Mouse (Mus musculus): ENCODE data around the gene Pnp2. TPM values are rescaled to one million over a fixed set of nuclear protein-coding genes. Genes with fewer than 3 reads are reported as not detected.
"Not testable (repeated sequence)": the region's sequence is repeated elsewhere in the genome, so short reads cannot be mapped to it uniquely, and the experiment has no call there.

The Pnp2 gene
- total and polyA plus RNA-seq, 2 experiments from 2014 or later, result 1.1 to 1.4 TPM

- no peak for TF ChIP-seq CTCF (IDR thresholded peaks at IDR 0.05)
- no peak overlapping the region for H3K4me3 ChIP-seq (ENCODE audit: low read depth, low read length)
- WGBS, result 39% methylated on average over 4 of the region's 4 CpGs
- no peaks in the 10 kb centered on the region for H3K9me3 ChIP-seq (ENCODE audit: low read length)
- H3K36me3 ChIP-seq (ENCODE audit: insufficient read depth, low read length), result no peaks in the 10 kb centered on the region
- no peak overlapping the region for H3K27ac ChIP-seq (ENCODE audit: low read depth, low read length)
- ATAC-seq (ENCODE audit: low FRiP score) (no peak), DNase-seq (ENCODE audit: low spot score) (no peak)
- H3K4me2 ChIP-seq (ENCODE audit: low read depth, low read length, poor library complexity, severe bottlenecking), result no peak overlapping the region
- H3K4me1 ChIP-seq (ENCODE audit: insufficient read depth, low read length), result no peaks in the 10 kb centered on the region; the same call in 1 of the 2 replicates
- no peaks in the 10 kb centered on the region for H3K27me3 ChIP-seq (ENCODE audit: insufficient read depth, low read length)
- H3K9ac ChIP-seq (replicated peaks; ENCODE audit: low read length, poor library complexity, severe bottlenecking), result no peak overlapping the region
These were observed 17.9 kb downstream of the Pnp2 start for GRCm38 (mm10) chr14:50973700-50974099.

DNA sequence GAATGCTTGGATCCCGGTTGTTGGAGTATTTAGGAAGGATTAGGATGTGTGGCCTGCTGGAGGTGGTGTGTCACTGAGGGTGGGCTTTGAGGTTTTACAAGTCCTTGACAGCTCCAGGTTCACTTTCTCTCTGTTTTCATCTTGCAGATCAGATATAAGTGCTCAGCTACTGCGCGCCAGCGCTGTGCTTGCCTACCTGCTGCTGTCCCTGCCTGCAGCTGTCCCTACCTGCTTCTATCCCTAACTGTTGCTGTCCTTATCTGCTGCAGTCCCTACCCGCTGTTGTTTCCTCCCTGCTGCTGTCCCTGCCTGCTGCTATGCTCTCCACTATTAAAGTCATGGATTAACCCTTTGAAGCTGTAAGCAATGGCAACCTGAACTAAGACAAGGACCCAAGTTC, 19.2 kb downstream of the Pnp2 start:
- H3K4me3 ChIP-seq (ENCODE audit: low read depth, low read length), result no peak overlapping the region
- H3K4me2 ChIP-seq (ENCODE audit: low read depth, low read length, poor library complexity, severe bottlenecking), result no peak overlapping the region
- H3K4me1 ChIP-seq (ENCODE audit: insufficient read depth, low read length), result no peaks in the 10 kb centered on the region; the same call in 1 of the 2 replicates
- no peaks in the 10 kb centered on the region for H3K9me3 ChIP-seq (ENCODE audit: low read length)
- no peaks in the 10 kb centered on the region for H3K27me3 ChIP-seq (ENCODE audit: insufficient read depth, low read length)
- H3K36me3 ChIP-seq (ENCODE audit: insufficient read depth, low read length), result no peaks in the 10 kb centered on the region
- no peak for DNase-seq (ENCODE audit: low spot score)
- no peak overlapping the region for H3K9ac ChIP-seq (replicated peaks; ENCODE audit: low read length, poor library complexity, severe bottlenecking)
- no peak for ATAC-seq (ENCODE audit: low FRiP score)
- no peak overlapping the region for H3K27ac ChIP-seq (ENCODE audit: low read depth, low read length)
- 47% methylated on average over 5 of the region's 5 CpGs for WGBS
- no peak for TF ChIP-seq CTCF (IDR thresholded peaks at IDR 0.05)

DNA sequence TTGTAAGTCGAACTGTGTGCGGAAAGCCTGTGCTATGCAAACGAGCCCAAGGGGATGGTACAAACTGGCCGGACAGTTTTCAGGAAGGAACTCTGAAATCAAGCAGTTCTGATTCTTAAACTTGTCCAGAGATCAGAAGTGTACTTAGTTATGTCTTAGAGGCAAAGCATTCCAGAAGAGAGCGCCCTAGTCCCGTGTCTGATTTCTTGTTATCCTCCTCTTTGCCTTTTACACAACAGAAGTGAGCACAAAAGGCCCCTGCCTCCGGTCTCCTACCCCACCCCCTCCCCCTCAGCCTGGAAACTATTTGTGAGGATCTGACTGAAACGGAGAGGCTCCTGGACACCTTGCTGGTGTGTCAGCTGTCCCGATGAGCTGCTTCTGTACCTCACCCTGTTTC, 20.9 kb downstream of the Pnp2 start:
- Histone ChIP-seq H3K9ac (replicated peaks; ENCODE audit: low read length, poor library complexity, severe bottlenecking) (no peak overlapping the region), H3K4me2 (ENCODE audit: low read depth, low read length, poor library complexity, severe bottlenecking) (no peak overlapping the region), H3K36me3 (ENCODE audit: insufficient read depth, low read length) (no peaks in the 10 kb centered on the region), H3K27ac (ENCODE audit: low read depth, low read length) (no peak overlapping the region), H3K27me3 (ENCODE audit: insufficient read depth, low read length) (no peaks in the 10 kb centered on the region), H3K4me3 (ENCODE audit: low read depth, low read length) (no peak overlapping the region), H3K9me3 (ENCODE audit: low read length) (no peaks in the 10 kb centered on the region), H3K4me1 (ENCODE audit: insufficient read depth, low read length) (no peaks in the 10 kb centered on the region; the same call in 1 of the 2 replicates)
- 13% methylated on average over 9 of the region's 9 CpGs for WGBS
- ATAC-seq (ENCODE audit: low FRiP score) (no peak), DNase-seq (ENCODE audit: low spot score) (peak; percentile 21)
- TF ChIP-seq CTCF (IDR thresholded peaks at IDR 0.05), result peak; percentile 42

DNA sequence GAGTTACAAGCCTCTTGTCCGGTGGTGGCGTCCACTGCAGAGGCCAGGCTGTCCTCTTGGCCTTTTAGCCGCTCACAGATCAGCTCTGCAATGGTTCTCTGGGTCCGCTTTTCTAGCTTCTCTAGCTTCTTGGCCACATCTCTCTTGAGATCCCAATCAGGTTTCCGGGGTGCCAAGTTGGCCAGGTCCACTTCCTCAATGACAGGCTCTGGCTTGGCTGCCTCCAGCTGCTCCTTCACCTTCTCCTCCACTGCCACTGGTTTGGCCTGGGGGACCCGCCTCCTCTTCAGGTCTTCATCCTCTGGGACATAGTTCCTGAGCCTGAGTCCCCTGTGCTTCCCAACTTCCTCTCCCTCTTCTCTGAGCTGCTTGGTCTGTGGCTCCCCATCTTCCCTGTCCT, 22.7 kb downstream of the Pnp2 start:
- H3K4me1 ChIP-seq (ENCODE audit: insufficient read depth, low read length); H3K4me3 ChIP-seq (ENCODE audit: low read depth, low read length); DNase-seq (ENCODE audit: low spot score); H3K27ac ChIP-seq (ENCODE audit: low read depth, low read length); H3K9me3 ChIP-seq (ENCODE audit: low read length); H3K36me3 ChIP-seq (ENCODE audit: insufficient read depth, low read length); ATAC-seq (ENCODE audit: low FRiP score); H3K27me3 ChIP-seq (ENCODE audit: insufficient read depth, low read length); H3K9ac ChIP-seq (replicated peaks; ENCODE audit: low read length, poor library complexity, severe bottlenecking); H3K4me2 ChIP-seq (ENCODE audit: low read depth, low read length, poor library complexity, severe bottlenecking): not testable (repeated sequence)
- 94% methylated on average over 6 of the region's 6 CpGs for WGBS

GRCm38 (mm10) chr14:50979631-50980030, 23.8 kb downstream of the Pnp2 start:
- no peak for DNase-seq (ENCODE audit: low spot score)
- Histone ChIP-seq H3K27ac (ENCODE audit: low read depth, low read length) (no peak overlapping the region), H3K9ac (replicated peaks; ENCODE audit: low read length, poor library complexity, severe bottlenecking) (no peak overlapping the region), H3K27me3 (ENCODE audit: insufficient read depth, low read length) (no peaks in the 10 kb centered on the region), H3K4me3 (ENCODE audit: low read depth, low read length) (no peak overlapping the region), H3K9me3 (ENCODE audit: low read length) (no peaks in the 10 kb centered on the region), H3K4me2 (ENCODE audit: low read depth, low read length, poor library complexity, severe bottlenecking) (no peak overlapping the region), H3K4me1 (ENCODE audit: insufficient read depth, low read length) (no peaks in the 10 kb centered on the region; the same call in 1 of the 2 replicates), H3K36me3 (ENCODE audit: insufficient read depth, low read length) (no peaks in the 10 kb centered on the region)
- no peak for ATAC-seq (ENCODE audit: low FRiP score)
- no peak for TF ChIP-seq CTCF (IDR thresholded peaks at IDR 0.05)

DNA sequence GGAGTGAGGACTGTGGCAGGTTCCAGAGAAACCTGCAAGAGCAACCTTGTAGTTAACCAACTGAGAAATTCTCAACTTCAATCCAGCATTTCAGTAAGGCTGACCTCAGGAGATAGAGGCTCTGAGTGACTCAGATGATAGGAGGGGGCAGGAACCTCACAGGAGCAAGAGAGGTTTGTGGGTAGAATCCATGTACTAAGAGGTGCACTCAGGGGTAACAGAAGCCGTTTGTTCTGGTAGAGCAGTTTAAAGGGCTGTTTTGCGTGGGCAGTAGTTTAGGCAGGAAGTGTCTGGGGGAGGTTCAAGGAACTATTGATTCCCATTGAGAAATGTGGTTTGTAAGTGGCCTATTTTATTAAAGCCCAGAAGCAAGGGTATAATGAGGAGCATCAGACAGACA, 25.4 kb downstream of the Pnp2 start:
- no peak for ATAC-seq (ENCODE audit: low FRiP score)
- H3K9ac ChIP-seq (replicated peaks; ENCODE audit: low read length, poor library complexity, severe bottlenecking), result no peak overlapping the region
- 48% methylated on average over 2 of the region's 2 CpGs for WGBS

More for the DNA sequence above, 25.4 kb downstream of the Pnp2 start:
- Histone ChIP-seq H3K27me3 (ENCODE audit: insufficient read depth, low read length) (no peaks in the 10 kb centered on the region), H3K4me2 (ENCODE audit: low read depth, low read length, poor library complexity, severe bottlenecking) (no peak overlapping the region), H3K4me3 (ENCODE audit: low read depth, low read length) (no peak overlapping the region), H3K36me3 (ENCODE audit: insufficient read depth, low read length) (no peaks in the 10 kb centered on the region), H3K27ac (ENCODE audit: low read depth, low read length) (no peak overlapping the region), H3K4me1 (ENCODE audit: insufficient read depth, low read length) (no peaks in the 10 kb centered on the region), H3K9me3 (ENCODE audit: low read length) (no peaks in the 10 kb centered on the region)
- no peak for TF ChIP-seq CTCF (IDR thresholded peaks at IDR 0.05)
- no peak for DNase-seq (ENCODE audit: low spot score)
